Mouse (Mus musculus) urinary bladder, postnatal 25 days (tissue): ENCODE measurements at regions not wholly inside any gene's neighbourhood (a gene's known extent, or its start where the extent isn't known, plus 50 kb on each side); places are given as distances from the start of the nearest gene placed in this dataset.
A peak's percentile ranks its signal among the peaks of the same experiment; 100 is the strongest.

Source experiments
- DNase-seq: peaks from one replicate; pipeline ENCODE4 v3.0.0; 2022; ENCODE audit warnings: low spot score

- DNase-seq: no peak
Observed at GRCm38 (mm10) chr4:39926021-39926591, 216.8 kb upstream of the Aco1 start.

GRCm38 (mm10) chr4:39926594-39926993 lies 216.3 kb upstream of the Aco1 start:
- DNase-seq: no peak

GRCm38 (mm10) chr4:39928491-39928890 lies 214.4 kb upstream of the Aco1 start:
- no peak for DNase-seq

- no peak for DNase-seq
Observed at GRCm38 (mm10) chr4:39934025-39934708, 208.7 kb upstream of the Aco1 start.

- no peak for DNase-seq
Observed at GRCm38 (mm10) chr4:39958687-39959086, 184.2 kb upstream of the Aco1 start.

- DNase-seq: no peak
Observed at GRCm38 (mm10) chr4:39967938-39968337, 174.9 kb upstream of the Aco1 start.

GRCm38 (mm10) chr4:39991358-39991757 lies 151.5 kb upstream of the Aco1 start:
- DNase-seq: no peak

- no peak for DNase-seq
Observed at GRCm38 (mm10) chr4:39991851-39992250, 151.0 kb upstream of the Aco1 start.

GRCm38 (mm10) chr4:39998771-39999422 lies 144.0 kb upstream of the Aco1 start:
- no peak for DNase-seq

- peak; percentile 39 for DNase-seq
Observed at GRCm38 (mm10) chr4:40014666-40015065, 128.2 kb upstream of the Aco1 start.

GRCm38 (mm10) chr4:40016856-40017255 lies 126.0 kb upstream of the Aco1 start:
- DNase-seq: no peak

- DNase-seq: no peak
Observed at GRCm38 (mm10) chr4:40018208-40018607, 124.7 kb upstream of the Aco1 start.

- no peak for DNase-seq
Observed at GRCm38 (mm10) chr4:40031361-40031760, 111.5 kb upstream of the Aco1 start.

- DNase-seq: no peak
Observed at GRCm38 (mm10) chr4:40047846-40048245, 95.0 kb upstream of the Aco1 start.

- DNase-seq: no peak
Observed at GRCm38 (mm10) chr4:40049086-40049485, 93.8 kb upstream of the Aco1 start.

- no peak for DNase-seq
Observed at GRCm38 (mm10) chr4:40051848-40052247, 91.0 kb upstream of the Aco1 start.

GRCm38 (mm10) chr4:40053391-40053790 lies 89.5 kb upstream of the Aco1 start:
- no peak for DNase-seq

GRCm38 (mm10) chr4:40063751-40064456 lies 79.0 kb upstream of the Aco1 start:
- DNase-seq: no peak

GRCm38 (mm10) chr4:40064457-40064836 lies 78.4 kb upstream of the Aco1 start:
- no peak for DNase-seq

GRCm38 (mm10) chr4:40070959-40071634 lies 71.8 kb upstream of the Aco1 start:
- no peak for DNase-seq

- DNase-seq: no peak
Observed at GRCm38 (mm10) chr4:40081035-40081434, 61.8 kb upstream of the Aco1 start.

- DNase-seq: no peak
Observed at GRCm38 (mm10) chr4:40090295-40090694, 52.6 kb upstream of the Aco1 start.
